Mouse (Mus musculus) left cerebral cortex, adult 8-10 months (tissue): ENCODE measurements around the gene Hdac4. TPM values are rescaled to one million over a fixed set of nuclear protein-coding genes. Genes with fewer than 3 reads are reported as not detected.

Experiments used
- DNase-seq, 2 experiments: peaks; one replicate each; pipeline ENCODE4 v3.0.0; 2022; ENCODE audit warnings: low spot score in 2 of 2
- total RNA-seq, 4 experiments: library from RNA; stranded (reverse); gene quantifications; 2 replicates each; pipeline ENCODE4 v1.2.4; 2022

Hdac4 gene
- total RNA-seq, 4 experiments from 2014 or later = 81.5 to 98.0 (median 88.2) TPM

DNA sequence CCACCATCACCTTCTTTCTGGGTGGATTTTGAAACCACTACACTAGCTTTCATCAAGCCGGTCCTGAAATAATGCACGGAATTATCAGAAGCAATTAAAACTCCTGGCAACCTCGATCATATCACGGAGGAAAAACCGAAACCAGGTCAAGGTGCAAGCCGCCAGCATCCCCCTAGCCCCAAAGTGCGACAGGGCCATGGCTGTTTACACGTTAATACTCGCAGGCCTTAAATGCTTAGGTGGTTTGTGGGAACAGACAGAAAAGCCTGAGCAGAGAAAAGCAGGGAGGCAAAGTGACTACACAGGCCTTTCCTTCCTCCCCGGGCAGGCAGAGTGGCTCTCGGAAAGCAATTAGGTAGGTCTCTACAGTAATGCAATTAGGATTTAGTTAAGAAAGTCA is 16.4 kb downstream of the Hdac4 start:
- no peak for DNase-seq

DNA sequence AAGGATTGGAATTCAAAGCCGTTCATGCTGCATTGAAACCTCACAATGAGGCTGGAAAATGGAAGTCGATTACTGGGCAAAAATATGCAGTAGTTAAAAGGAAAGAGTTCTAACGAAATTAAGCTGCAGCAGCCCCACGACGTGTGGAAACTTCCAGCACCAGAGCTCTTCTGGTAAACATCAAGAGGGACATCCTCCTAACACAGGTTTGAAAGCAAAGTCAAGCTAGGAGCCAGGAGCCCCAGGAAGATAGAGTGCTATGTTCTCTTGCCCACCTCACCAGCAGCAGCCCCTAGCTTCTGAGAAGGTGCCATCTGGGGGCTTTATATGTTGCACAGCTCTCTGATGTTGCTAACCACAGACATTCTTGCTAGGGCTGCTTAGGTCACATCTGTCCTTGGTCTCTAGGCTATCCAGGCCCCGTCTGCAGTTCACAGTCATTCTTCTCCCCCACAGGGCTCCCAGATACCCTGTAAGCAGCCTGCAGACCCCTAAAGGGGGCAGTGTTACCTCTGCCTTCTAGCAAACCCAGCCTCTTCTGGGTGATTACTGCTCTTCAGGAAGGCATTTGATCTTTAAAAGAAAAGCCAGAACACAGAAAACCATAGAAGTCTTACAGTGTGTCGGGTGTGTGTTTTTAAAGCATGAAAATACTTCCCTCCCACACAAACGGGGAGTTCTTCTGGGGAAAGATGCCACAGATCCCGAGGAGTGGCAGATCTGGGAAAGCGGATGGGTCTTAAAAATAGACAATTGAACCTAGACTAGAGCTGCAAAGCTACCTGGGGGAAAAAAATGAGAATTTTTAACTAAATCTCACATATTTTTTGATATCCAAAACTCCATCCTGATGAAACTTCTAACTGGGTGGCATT is 17.2 kb downstream of the Hdac4 start:
- no peak for DNase-seq

- DNase-seq = no peak
Measured at GRCm38 (mm10) chr1:92177599-92177998, 17.9 kb downstream of the Hdac4 start.

DNA sequence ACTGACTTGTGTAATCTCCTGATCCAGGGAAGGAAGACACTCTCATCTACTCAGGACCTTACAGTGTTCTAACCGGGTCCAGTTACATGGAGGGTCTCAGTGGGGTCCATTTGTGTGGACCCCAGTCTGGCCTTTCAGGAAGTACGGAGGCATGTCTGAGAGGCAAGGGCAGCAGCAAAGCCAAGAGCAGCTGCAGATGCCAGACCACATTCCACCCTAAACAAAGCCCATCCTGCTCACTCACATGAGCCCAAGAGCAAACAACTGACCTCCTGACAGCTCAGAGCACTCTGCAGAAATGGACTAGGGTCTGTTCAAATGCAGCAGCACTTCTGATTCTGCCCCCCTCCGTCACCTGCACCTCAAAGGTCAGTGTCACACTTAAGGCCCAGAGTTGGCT is 18.3 kb downstream of the Hdac4 start:
- DNase-seq = no peak

- no peak for DNase-seq
Measured at GRCm38 (mm10) chr1:92175266-92175665, 20.2 kb downstream of the Hdac4 start.

GRCm38 (mm10) chr1:92174898-92175255 is 20.6 kb downstream of the Hdac4 start:
- DNase-seq = no peak

GRCm38 (mm10) chr1:92174251-92174897 is 21.1 kb downstream of the Hdac4 start:
- no peak for DNase-seq

- DNase-seq = peak in 1 of 2 experiments; percentile 65
Measured at GRCm38 (mm10) chr1:92170616-92171235, 24.8 kb downstream of the Hdac4 start.

- no peak for DNase-seq
Measured at GRCm38 (mm10) chr1:92169776-92170055, 25.8 kb downstream of the Hdac4 start.

- no peak for DNase-seq
Measured at GRCm38 (mm10) chr1:92168900-92169775, 26.4 kb downstream of the Hdac4 start.

DNA sequence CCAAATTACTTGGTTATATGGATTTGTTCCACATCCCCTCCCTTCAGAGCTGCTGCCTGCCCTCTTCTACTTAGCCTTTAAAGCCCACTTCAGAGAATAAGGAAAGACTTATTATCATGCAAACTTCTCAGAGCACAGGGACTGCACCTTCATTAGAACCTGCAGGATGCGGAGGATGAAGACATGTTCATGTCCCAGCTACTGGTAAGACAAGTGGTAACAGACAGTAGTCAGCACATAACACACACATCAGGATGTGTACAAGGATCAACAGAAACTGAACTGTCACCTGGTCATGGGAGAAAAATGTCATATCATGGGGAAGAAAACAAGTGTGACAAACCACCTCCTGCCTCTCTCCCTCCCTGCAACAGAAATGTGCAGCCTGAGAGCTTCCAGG is 31.6 kb downstream of the Hdac4 start:
- DNase-seq = no peak

- no peak for DNase-seq
Measured at GRCm38 (mm10) chr1:92159804-92160203, 35.7 kb downstream of the Hdac4 start.

GRCm38 (mm10) chr1:92150201-92150600 is 45.3 kb downstream of the Hdac4 start:
- no peak for DNase-seq

DNA sequence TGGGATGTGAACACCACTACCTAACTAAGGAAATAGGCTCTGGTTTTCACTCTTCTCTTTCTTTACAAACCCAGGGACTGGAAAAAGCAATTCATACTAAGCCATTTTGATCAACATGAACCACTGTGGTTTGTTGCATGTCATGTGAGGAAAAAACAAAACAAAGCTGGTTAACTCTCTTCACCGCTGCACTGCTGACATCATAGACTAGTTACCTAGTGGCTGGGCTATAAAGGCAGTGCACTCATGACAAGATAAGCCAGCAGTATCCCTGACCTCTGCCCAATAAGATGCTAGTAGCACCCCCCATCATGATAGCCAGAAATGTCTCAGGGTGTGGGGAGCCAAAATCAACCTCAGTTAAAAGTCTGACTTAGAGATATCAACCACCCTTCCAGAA is 47.0 kb downstream of the Hdac4 start:
- DNase-seq = no peak

- DNase-seq = no peak
Measured at GRCm38 (mm10) chr1:92144868-92145534, 50.5 kb downstream of the Hdac4 start.

GRCm38 (mm10) chr1:92143331-92143895 is 52.1 kb downstream of the Hdac4 start:
- DNase-seq = peak in 1 of 2 experiments; percentile 37

DNA sequence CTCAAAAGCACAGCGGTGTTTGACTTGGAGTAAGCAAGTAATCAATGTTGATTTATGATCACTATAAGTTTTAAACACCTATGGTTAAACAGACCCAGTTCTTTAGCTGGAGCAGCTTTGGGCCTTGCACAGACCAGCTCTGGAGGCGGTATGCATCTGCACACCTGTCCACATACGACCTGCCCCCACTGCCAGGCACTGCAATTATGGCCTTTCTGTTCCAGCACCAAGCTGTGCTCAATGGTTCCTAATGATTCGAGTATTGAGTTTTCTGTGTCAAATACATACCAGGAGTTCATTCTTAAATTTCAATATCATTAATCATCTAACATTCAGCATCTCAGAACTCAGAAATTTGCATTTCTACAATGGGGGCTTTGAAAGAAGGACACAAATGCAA is 52.7 kb downstream of the Hdac4 start:
- no peak for DNase-seq

DNA sequence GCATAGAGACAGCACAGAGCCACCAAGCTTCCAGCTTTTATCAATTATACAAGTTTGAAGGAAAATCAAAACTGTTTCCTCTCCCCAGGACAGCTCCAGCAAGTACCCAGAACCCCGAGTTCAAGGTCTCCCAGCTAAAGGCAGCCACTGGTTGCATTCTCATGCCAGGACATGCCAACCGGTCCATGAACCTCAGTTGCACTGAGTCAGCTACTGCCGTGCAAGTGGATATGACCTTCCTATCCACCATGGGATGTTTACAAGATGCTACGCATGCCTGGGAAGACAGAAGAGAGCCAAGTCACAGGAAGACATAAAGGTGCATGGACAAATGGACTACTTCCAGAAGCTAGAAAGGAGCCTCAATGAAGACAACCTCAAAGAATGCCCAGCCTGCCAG is 56.5 kb downstream of the Hdac4 start:
- no peak for DNase-seq

- DNase-seq = no peak
Measured at GRCm38 (mm10) chr1:92137136-92137848, 58.2 kb downstream of the Hdac4 start.

GRCm38 (mm10) chr1:92136362-92136761 is 59.1 kb downstream of the Hdac4 start:
- DNase-seq = no peak
